Mouse (Mus musculus): ENCODE data around the gene Serinc3.

DNA sequence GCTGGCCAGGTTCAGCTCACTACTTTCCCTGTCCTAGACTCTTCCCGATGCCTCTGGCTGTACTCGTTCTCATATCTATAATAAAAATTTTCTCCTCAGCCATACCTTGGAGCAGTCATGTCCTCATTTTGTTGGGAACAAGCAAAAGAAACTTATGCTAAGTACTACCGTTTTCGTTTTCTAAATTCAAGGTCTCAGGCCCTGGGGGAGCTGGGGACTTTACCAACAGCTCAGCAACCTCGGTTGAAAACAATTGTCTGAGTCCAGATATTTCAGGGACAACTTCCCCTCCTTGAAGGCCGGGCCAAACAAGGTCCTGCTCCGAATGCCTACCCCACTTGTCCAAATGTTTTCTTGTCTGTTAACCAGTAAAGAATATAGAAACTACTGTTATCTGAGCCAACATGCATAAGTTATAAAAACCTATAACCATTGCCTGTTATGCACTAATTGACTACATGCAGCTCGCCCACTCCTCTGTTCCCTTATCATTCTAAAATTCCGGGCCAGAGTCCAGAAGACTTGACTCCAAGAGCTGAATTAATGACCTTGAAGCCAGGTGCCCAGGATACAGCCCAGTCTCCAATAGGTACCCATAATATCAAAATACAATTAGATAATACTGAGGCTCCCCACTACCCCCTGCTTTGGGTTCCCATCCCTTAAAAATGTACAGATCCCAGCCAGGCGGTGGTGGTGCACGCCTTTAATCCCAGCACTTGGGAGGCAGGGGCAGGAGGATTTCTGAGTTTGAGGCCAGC, 949 bp upstream of the Serinc3 start:
- no peak for TF ChIP-seq CTCF (IDR thresholded peaks at IDR 0.05; ENCODE audit: borderline replicate concordance, insufficient read depth, low read depth, low read length)
- no peak for TF ChIP-seq POLR2A (IDR thresholded peaks at IDR 0.05; ENCODE audit: borderline replicate concordance, insufficient read depth, low read length)

All from cerebellum, adult 2 months (tissue).